Mouse (Mus musculus) liver, postnatal 0 days (tissue): Measurements from ENCODE around the gene Olfr533.

ENCODE experiments used
- CTCF ChIP-seq: sonication (generic); IDR thresholded peaks from 2 replicates; pipeline ENCODE4 v1.5.1; 2016; ENCODE audit warnings: antibody characterized with exemption, low read depth
- EP300 ChIP-seq: IDR thresholded peaks from 2 replicates; pipeline ENCODE4 v1.6.1; 2016; ENCODE audit warnings: antibody characterized with exemption, low read depth, mild to moderate bottlenecking

DNA sequence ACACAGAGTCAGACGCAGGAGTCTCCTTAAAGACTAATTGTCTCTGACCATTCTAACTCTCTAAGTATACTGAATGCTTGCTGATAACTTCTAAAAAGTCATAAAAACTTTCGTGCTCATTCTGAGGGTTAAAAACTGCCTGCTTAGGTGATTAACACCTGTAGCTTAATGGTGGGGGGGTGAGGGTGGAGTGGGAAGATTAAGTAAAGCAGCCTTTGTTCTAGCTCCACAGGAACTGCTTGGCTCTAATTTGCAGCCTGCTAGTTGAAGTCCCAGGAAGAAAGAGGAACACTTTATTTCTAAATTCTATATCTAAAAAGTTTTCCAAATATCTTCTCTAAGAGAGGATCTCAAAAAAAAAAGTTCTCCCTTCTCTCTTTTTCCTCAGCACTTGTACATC is 31.1 kb downstream of the Olfr533 start:
- no peak for TF ChIP-seq CTCF
- TF ChIP-seq EP300 = no peak
